Mouse (Mus musculus) neutrophil, adult 59 days (primary cell): ENCODE data around the gene Frem1. TPM values are rescaled to one million over a fixed set of nuclear protein-coding genes. Genes with fewer than 3 reads are reported as not detected.

Experiments
- total RNA-seq, 2 experiments: library from RNA; stranded (reverse); gene quantifications; 1 replicate in 1 of 2; 2 replicates in 1 of 2; pipeline ENCODE4 v1.2.4; 2023

The Frem1 gene
- not detected for total RNA-seq

DNA sequence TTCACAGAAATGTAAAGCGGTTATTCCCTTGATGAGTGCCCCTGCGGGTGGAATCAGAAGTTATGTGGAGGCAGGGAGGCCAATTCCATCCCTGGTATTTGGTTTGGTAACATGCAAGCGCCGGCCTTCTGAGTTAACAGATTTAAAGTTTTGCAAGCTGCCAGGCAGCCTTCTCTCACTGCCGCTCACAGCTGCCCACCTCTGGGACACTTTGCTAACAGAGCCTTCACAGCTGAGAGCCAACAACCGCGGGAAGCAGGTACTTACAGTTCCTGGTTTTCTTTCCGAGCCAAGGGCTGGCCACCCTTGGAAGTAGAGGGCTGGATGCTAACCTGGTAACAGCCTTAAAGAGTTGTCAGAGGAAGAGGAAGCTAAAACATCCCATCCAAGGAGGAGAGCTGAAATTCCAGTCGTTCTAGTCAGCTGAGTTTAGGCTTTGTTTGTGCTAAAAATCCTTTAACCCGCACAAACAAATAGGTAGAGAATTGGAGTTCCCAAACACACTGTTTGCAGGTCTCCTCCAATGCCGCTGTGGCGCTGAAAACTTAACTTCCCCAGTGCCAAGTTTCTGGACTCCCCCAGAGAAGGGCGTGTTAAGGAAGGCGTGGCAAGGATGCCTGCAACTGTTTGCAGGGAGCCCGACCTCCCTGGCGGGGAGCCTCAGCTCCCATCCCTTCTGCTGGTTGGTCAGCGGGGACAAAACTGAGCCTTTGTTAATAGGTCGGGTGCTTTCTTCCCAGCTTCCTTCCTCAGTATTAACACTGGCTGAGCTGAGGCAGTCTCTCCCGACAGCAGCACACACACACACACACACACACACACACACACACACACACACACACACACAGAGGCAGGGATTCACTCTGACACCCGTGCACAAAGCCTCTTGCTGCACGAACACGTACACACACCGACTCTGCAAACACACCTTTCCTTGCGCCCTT lies at the start of gene Frem1:
Gene Frem1, minus strand, starts transcription at position 706 of the 944 bp plus-strand sequence.

DNA sequence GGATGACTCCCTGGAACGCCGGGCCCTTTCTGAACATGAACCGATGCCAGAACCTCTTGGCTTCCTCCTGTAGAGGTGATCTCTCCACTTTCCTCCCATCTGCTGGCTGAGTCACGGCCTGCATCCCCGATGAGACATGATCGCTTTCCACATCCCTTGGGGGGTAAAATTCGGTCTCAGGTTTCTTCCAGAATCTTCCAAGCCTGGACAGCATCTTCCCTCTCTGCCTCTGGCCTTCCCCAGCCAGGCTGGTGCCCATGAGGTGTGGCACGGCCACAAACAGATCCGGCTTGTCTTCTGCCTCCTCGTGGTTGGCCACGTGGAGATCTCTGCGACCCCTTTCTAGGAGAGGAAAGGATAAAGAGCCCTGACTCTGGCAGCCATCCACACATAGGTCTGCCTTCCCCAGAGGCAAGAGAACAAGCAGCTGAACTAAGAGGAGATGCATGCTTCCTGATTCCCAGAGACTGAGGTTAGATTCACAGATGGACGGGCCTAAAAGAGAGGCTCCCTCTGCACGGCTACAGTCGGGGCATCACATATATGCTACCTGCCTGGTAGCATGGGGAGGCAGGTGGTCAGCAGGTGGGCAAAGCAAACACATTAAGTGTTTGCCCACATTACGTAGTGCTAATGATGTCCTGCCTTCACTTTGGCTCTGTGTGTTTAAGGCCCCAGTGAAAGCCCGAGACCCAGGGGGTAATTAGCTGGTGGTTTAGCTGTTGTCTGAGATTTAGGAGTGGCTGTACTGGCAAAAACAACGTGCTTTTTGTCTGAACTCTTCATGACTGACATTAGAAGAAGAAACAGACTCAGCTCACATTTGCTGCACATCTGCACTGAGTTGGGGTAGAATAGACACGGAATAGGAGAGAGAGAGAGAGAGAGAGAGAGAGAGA lies 167.3 kb downstream of the Frem1 start, which contains the start of gene Cer1:
Gene Cer1, minus strand, starts transcription at position 513 of the 899 bp plus-strand sequence.

DNA sequence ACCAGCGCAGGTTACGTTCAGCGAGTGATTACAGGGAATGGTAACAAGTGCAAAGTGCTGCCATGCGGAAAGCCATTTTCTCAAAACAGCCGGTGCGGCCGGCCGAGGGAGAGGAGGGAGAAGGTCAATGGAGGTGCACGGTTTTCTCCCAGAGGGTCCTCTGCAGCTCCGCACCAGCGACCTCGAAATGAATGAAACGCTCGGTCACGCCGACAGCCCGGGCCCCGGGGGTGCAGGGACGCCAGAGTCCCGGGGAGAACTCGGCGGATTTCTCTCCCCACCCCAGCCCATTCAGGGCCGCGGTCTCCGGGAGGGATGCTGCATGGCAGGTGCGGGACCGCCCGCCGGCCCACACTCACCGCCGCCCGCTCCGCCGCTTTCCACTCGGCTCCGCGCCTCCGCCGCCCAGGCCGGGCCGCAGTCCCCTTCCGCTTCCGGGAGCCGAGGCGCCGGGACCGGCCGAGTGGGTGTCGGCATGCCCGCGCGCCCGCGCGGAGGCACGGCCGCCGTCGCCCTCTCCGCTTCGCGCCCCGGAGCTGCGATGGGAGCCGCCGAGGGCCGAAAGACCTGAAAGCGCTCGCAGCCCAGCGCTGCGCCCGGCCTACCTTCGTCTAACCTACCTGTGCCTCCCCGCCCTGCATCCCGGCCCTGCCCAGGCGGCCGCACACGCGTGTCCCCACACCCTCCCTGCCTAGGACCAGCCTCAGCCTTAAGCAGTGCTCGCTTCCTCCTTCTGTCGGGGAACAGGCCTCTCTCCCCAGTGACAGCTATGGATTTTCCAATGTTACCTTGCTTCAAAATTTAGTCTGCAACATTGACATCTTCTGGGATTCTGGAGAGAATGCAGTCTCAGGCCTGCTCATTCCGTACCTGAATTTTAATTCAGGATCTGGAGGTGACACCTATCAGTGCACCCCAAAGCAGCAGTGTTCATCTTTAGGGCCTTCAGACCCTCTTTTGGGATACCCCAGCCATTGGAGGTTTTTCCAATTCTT lies 192.7 kb downstream of the Frem1 start, which contains the start of gene Zdhhc21:
Gene Zdhhc21, minus strand, starts transcription at position 828 of the 995 bp plus-strand sequence.

Other genes starting within 250 kb of the Frem1 start
- gene Zdhhc21, start 192.4 kb downstream of the Frem1 start, total RNA-seq = 10 to 100 TPM; 11.9 to 18.4 TPM
- gene Cer1, start 167.2 kb downstream of the Frem1 start, total RNA-seq = not detected